Mouse (Mus musculus) small intestine, adult 2 months (tissue): Measurements from ENCODE around the gene Gm7102.
"Not testable (repeated sequence)": the region's sequence is repeated elsewhere in the genome, so short reads cannot be mapped to it uniquely, and the experiment has no call there.

ENCODE experiments used
- CTCF ChIP-seq: fragments of 200-500 bp; IDR thresholded peaks from 2 replicates; pipeline ENCODE4 v1.5.1; 2012; ENCODE audit warnings: low read depth, mild to moderate bottlenecking, control low read depth, inconsistent platforms, low read length, moderate library complexity, mixed read lengths; ENCODE audit not compliant: insufficient replicate concordance, insufficient read length; ENCODE audit errors: extremely low read depth
- POLR2A ChIP-seq: fragments of 200-500 bp; IDR thresholded peaks from 2 replicates; pipeline ENCODE4 v1.6.1; 2012; ENCODE audit warnings: low read depth, mild to moderate bottlenecking, control low read depth, inconsistent platforms, low read length, moderate library complexity

DNA sequence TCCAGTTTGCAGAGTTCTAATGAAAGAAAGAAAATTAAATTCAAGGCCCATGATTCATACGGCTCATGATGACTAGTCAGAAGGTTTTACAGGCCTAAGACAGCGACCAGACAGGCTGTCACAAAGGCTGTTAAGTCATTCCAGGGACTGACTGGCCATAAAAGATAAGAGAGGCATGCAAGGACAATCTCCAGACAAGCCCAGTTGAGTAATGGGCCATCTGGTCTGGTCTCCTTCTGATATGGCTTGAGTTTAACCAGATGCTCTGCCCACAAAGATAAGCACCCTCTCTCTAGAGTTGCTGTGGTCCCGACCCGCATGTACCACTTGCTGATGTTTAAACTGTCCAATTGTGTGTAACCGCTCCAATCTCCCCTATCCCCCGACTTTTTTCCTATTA lies 31.4 kb upstream of the Gm7102 start:
- TF ChIP-seq CTCF, POLR2A: not testable (repeated sequence)
